Comparison of ENCODE assay signal across 1 mouse cellular context in the genomic region with DNA sequence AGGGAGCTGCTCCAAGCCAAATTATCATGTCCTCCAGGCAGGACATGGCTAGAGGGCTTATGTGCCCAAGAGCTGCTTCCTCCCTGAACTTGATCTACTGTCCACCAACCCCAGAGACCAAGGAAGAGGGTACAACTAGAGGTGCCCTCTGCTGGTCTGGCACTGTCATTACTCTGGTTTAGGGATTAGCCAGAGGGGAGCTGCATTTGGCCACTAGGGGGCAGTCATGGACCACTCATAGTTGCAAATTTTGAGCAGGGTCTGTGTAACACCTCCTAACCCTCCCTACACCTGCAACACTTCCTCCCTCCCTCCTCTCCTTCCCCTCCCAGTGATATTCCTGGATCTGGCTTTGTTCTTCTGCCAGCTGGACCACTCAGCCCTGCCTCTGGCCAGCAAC.
TF ChIP-seq lines count a peak whose summit lies in the region.

No protein-coding gene starts in this region.

TF ChIP-seq in CH12.LX, 34 proteins besides CTCF, POLR2A, EP300 and RAD21 (continued from another document):
- TF ChIP-seq IRF4 (IDR thresholded peaks at IDR 0.05; ENCODE audit: low read depth, low read length) (peak; percentile 29; the same call in 1 of the 2 replicates), ELF1 (IDR thresholded peaks at IDR 0.05; ENCODE audit: low read depth, low read length) (0 out of 2 replicates have a peak, but pooled peaks have one; percentile 41), CHD1 (IDR thresholded peaks at IDR 0.05; ENCODE audit: low read depth, low read length) (no peak), MYC (IDR thresholded peaks at IDR 0.05; ENCODE audit: low read depth, low read length) (no peak), SIN3A (IDR thresholded peaks at IDR 0.05; ENCODE audit: low read length) (no peak), MEF2A (IDR thresholded peaks at IDR 0.05; ENCODE audit: borderline replicate concordance, low read depth, low read length) (no peak), SMC3 (IDR thresholded peaks at IDR 0.05; ENCODE audit: low read depth, low read length) (peak; percentile 94), USF1 (IDR thresholded peaks at IDR 0.05; ENCODE audit: low read depth, low read length) (no peak), ZC3H11A (IDR thresholded peaks at IDR 0.05; ENCODE audit: low read depth, low read length) (peak; percentile 22; the same call in 1 of the 2 replicates), MXI1 (IDR thresholded peaks at IDR 0.05; ENCODE audit: low read depth, low read length) (no peak), MAZ (IDR thresholded peaks at IDR 0.05; ENCODE audit: low read depth, low read length) (no peak)
